Mouse (Mus musculus): ENCODE results near the gene Pacsin3. TPM values are rescaled to one million over a fixed set of nuclear protein-coding genes. Genes with fewer than 3 reads are reported as not detected.

The Pacsin3 gene
- polyA plus RNA-seq, 2 experiments = 43.2 to 73.8 TPM

GRCm38 (mm10) chr2:91258830-91259229 lies 3.1 kb downstream of the Pacsin3 start:
- 43% methylated on average over 1 of the region's 1 CpGs for WGBS
- H3K4me2 ChIP-seq (replicated peaks; ENCODE audit: low read depth, low read length, severe bottlenecking) = peak overlapping the region; percentile 95

GRCm38 (mm10) chr2:91259493-91259892 lies 3.7 kb downstream of the Pacsin3 start:
- ATAC-seq (ENCODE audit: low FRiP score, low read depth) (no peak), DNase-seq (ENCODE audit: low spot score) (no peak)
- Histone ChIP-seq H3K27me3 (ENCODE audit: control insufficient read depth, insufficient read depth, low read length) (peaks cover 15% of the 10 kb centered on the region; the same call in 1 of the 2 replicates), H3K27ac (replicated peaks; ENCODE audit: low read depth, low read length) (no peak overlapping the region), H3K9me3 (ENCODE audit: control insufficient read depth, low read length) (no peaks in the 10 kb centered on the region), H3K4me3 (replicated peaks; ENCODE audit: low read length) (no peak overlapping the region), H3K9ac (ENCODE audit: low read depth, low read length, severe bottlenecking) (no peak overlapping the region), H3K4me2 (replicated peaks; ENCODE audit: low read depth, low read length, severe bottlenecking) (no peak overlapping the region), H3K36me3 (ENCODE audit: control insufficient read depth, insufficient read depth, low read length) (peaks cover 33% of the 10 kb centered on the region), H3K4me1 (ENCODE audit: control insufficient read depth, insufficient read depth, low read length) (peaks cover 24% of the 10 kb centered on the region)
- no peak for TF ChIP-seq POLR2A (IDR thresholded peaks at IDR 0.05; ENCODE audit: borderline replicate concordance, extremely low read depth, insufficient read depth, insufficient read length)
- WGBS = 100% methylated on average over 1 of the region's 1 CpGs

More at GRCm38 (mm10) chr2:91258830-91259229, 3.1 kb downstream of the Pacsin3 start:
- Histone ChIP-seq H3K9me3 (ENCODE audit: control insufficient read depth, low read length) (no peaks in the 10 kb centered on the region), H3K4me1 (ENCODE audit: control insufficient read depth, insufficient read depth, low read length) (peaks cover 21% of the 10 kb centered on the region), H3K36me3 (ENCODE audit: control insufficient read depth, insufficient read depth, low read length) (peaks cover 29% of the 10 kb centered on the region), H3K4me3 (replicated peaks; ENCODE audit: low read length) (peak overlapping the region; percentile 67; the same call in 1 of the 2 replicates), H3K27me3 (ENCODE audit: control insufficient read depth, insufficient read depth, low read length) (peaks cover 19% of the 10 kb centered on the region; the same call in 1 of the 2 replicates), H3K27ac (replicated peaks; ENCODE audit: low read depth, low read length) (0 out of 2 replicates have a peak overlapping the region, but pooled peaks have one; percentile 77), H3K9ac (ENCODE audit: low read depth, low read length, severe bottlenecking) (0 out of 2 replicates have a peak overlapping the region, but pooled peaks have one; percentile 12)
- DNase-seq (ENCODE audit: low spot score) (no peak), ATAC-seq (ENCODE audit: low FRiP score, low read depth) (no peak)
- no peak for TF ChIP-seq POLR2A (IDR thresholded peaks at IDR 0.05; ENCODE audit: borderline replicate concordance, extremely low read depth, insufficient read depth, insufficient read length)

GRCm38 (mm10) chr2:91263692-91264660 lies 8.2 kb downstream of the Pacsin3 start:
- H3K4me3 ChIP-seq (replicated peaks; ENCODE audit: low read length) = peak overlapping the region; percentile 69
- no peaks in the 10 kb centered on the region for H3K9me3 ChIP-seq (ENCODE audit: control insufficient read depth, low read length)
- peaks cover 59% of the 10 kb centered on the region for H3K36me3 ChIP-seq (ENCODE audit: control insufficient read depth, insufficient read depth, low read length)
- H3K4me1 ChIP-seq (ENCODE audit: control insufficient read depth, insufficient read depth, low read length) = peaks cover 15% of the 10 kb centered on the region; the same call in 1 of the 2 replicates
- ATAC-seq (ENCODE audit: low FRiP score, low read depth) (no peak), DNase-seq (ENCODE audit: low spot score) (no peak)
- TF ChIP-seq POLR2A (IDR thresholded peaks at IDR 0.05; ENCODE audit: borderline replicate concordance, extremely low read depth, insufficient read depth, insufficient read length) = no peak
- WGBS = 84% methylated on average over 17 of the region's 17 CpGs
- peak overlapping the region; percentile 61 for H3K4me2 ChIP-seq (replicated peaks; ENCODE audit: low read depth, low read length, severe bottlenecking)
- peak overlapping the region; percentile 84; the same call in 1 of the 2 replicates for H3K9ac ChIP-seq (ENCODE audit: low read depth, low read length, severe bottlenecking)
- no peaks in the 10 kb centered on the region for H3K27me3 ChIP-seq (ENCODE audit: control insufficient read depth, insufficient read depth, low read length)
- H3K27ac ChIP-seq (replicated peaks; ENCODE audit: low read depth, low read length) = peak overlapping the region; percentile 69

- Histone ChIP-seq H3K27ac (replicated peaks; ENCODE audit: low read depth, low read length) (peak within 1 kb of the TSS; percentile 89), H3K4me1 (ENCODE audit: control insufficient read depth, insufficient read depth, low read length) (peaks cover 15% of the 10 kb centered on the region; the same call in 1 of the 2 replicates), H3K36me3 (ENCODE audit: control insufficient read depth, insufficient read depth, low read length) (peaks cover 69% of the 10 kb centered on the region), H3K27me3 (ENCODE audit: control insufficient read depth, insufficient read depth, low read length) (no peaks in the 10 kb centered on the region), H3K9ac (ENCODE audit: low read depth, low read length, severe bottlenecking) (peak within 1 kb of the TSS; percentile 84), H3K4me3 (replicated peaks; ENCODE audit: low read length) (peak within 1 kb of the TSS; percentile 69), H3K4me2 (replicated peaks; ENCODE audit: low read depth, low read length, severe bottlenecking) (peak within 1 kb of the TSS; percentile 82), H3K9me3 (ENCODE audit: control insufficient read depth, low read length) (no peaks in the 10 kb centered on the region)
- peak; percentile 99 for DNase-seq (ENCODE audit: low spot score)
- 2% methylated on average over 72 of the region's 72 CpGs for WGBS
- TF ChIP-seq POLR2A (IDR thresholded peaks at IDR 0.05; ENCODE audit: borderline replicate concordance, extremely low read depth, insufficient read depth, insufficient read length) = peak; percentile 23; the same call in 1 of the 2 replicates
- peak; percentile 98 for ATAC-seq (ENCODE audit: low FRiP score, low read depth)
These were observed 9.2 kb downstream of the Pacsin3 start, which contains the start of gene Arfgap2 for GRCm38 (mm10) chr2:91264711-91265681. TSS of gene Arfgap2 (plus strand) at chr2:91264974.

Measured in limb, embryonic 14.5 days (tissue).